Mouse (Mus musculus): Measurements from ENCODE around the gene Acyp2.

DNA sequence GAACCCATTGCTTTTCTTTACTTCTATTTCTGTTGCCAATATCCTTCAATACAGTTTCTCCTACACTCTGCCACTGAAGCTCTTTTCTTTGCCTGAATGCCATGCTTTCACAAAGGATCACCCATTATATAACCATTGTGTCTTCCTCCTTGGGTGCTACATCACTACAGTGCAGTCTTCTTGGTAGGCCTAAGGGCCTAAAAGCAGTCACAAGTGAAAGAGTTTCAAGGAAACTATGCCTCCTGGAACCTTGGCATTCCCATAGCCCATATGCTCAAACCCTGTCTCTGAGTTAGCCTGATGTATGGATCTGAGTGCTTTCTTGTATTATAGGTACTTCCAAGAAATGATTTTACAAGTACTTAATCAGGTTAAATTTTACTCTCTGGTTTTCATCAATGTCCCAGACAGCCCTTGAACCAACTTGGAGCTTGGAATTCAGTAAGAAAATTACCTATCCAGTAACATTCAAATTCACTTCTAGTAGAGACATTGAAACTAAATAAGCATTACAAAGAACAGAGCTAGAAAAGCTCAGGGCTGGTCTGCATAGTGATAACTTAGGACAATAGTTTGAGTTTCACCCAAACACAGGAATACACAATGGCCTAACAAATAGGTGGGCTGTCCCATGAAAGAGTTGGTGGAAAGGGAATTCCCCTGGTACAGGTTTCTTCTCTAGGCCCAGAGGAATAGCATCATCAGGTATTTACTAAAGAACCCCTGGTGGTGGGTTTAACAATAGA, 157.7 kb downstream of the Acyp2 start:
- TF ChIP-seq CTCF (IDR thresholded peaks at IDR 0.05; ENCODE audit: extremely low read depth, insufficient read depth, low read length) (no peak), POLR2A (IDR thresholded peaks at IDR 0.05; ENCODE audit: extremely low read depth, insufficient read depth, low read length) (no peak)

Data from cortical plate, adult 2 months (tissue).